Mouse (Mus musculus): ENCODE data around the gene Tbcel. TPM values are rescaled to one million over a fixed set of nuclear protein-coding genes. Genes with fewer than 3 reads are reported as not detected.

Gene Tbcel
- total and polyA plus RNA-seq, 2 experiments, result 22.2 to 34.3 TPM

GRCm38 (mm10) chr9:42405736-42406135, 101.9 kb downstream of the Tbcel start:
- Histone ChIP-seq H3K4me3 (ENCODE audit: insufficient read depth, low read depth, low read length) (no peak overlapping the region), H3K79me2 (ENCODE audit: control insufficient read depth, insufficient read depth, low read length) (no peaks in the 10 kb centered on the region), H3K27me3 (ENCODE audit: control insufficient read depth, insufficient read depth, low read length) (no peaks in the 10 kb centered on the region), H3K36me3 (ENCODE audit: control insufficient read depth, insufficient read depth, low read length) (no peaks in the 10 kb centered on the region), H3K4me1 (ENCODE audit: control insufficient read depth, insufficient read depth, low read length) (no peaks in the 10 kb centered on the region), H3K27ac (replicated peaks; ENCODE audit: insufficient read depth, low read depth, low read length) (no peak overlapping the region), H3K9ac (ENCODE audit: low read depth, low read length) (no peak overlapping the region)
- 87% methylated on average over 4 of the region's 4 CpGs for WGBS
- TF ChIP-seq POLR2A (IDR thresholded peaks at IDR 0.05; ENCODE audit: extremely low read depth, insufficient read depth, low read length), result no peak
- TF ChIP-seq CTCF (IDR thresholded peaks at IDR 0.05; ENCODE audit: low read depth, low read length), result no peak
- DNase-seq (ENCODE audit: extremely low read depth, low read depth, low spot score), result no peak

DNA sequence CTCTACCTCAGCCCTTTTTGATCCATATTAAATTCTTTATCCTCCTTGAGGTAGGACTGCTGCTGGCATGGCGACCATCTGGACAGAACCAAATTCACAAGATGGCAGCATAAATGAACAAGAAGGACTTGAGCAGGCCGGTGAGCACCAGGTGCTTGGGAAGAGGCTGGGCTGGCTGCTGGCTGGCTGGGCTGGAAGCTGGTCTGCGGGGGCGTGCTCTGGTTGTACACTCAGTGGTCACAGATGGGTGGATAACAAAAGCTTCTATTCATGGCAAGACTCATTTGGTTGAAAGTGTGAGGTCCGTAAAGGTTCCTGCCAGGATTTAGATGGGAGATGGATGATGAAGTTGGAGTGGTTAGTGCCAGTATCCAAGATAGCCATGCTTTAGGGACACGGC, 106.1 kb downstream of the Tbcel start:
- H3K4me1 ChIP-seq (ENCODE audit: control insufficient read depth, insufficient read depth, low read length), result no peaks in the 10 kb centered on the region
- WGBS, result 94% methylated on average over 6 of the region's 6 CpGs
- no peak for DNase-seq (ENCODE audit: extremely low read depth, low read depth, low spot score)

DNA sequence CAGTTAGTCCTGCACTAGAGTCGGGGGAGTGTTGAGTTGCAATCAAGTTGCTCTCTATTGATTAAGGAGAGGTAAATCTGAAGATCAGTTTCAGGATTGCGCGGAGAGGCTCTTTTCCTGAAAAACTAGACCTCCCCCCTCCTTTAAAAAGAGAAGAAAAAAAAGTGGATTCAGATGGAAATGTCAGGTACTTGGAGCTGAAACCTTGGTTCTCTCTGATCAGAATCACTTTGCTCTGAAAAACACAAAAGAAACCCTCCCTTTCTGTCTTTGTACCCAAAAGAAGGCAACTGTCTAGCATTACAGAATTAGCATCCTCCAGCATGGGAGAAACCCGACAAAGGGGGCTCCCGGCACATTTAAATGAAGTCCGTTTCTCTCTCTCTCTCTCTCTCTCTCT, 107.8 kb downstream of the Tbcel start, which contains the start of gene Tecta:
TSS of gene Tecta (minus strand) at position 101 of the 400 bp plus-strand sequence.
- no peaks in the 10 kb centered on the region for H3K4me1 ChIP-seq (ENCODE audit: control insufficient read depth, insufficient read depth, low read length)
- no peak within 1 kb of the TSS for H3K27ac ChIP-seq (replicated peaks; ENCODE audit: insufficient read depth, low read depth, low read length)
- no peak within 1 kb of the TSS for H3K4me3 ChIP-seq (ENCODE audit: insufficient read depth, low read depth, low read length)
- H3K36me3 ChIP-seq (ENCODE audit: control insufficient read depth, insufficient read depth, low read length), result no peaks in the 10 kb centered on the region
- no peak for DNase-seq (ENCODE audit: extremely low read depth, low read depth, low spot score)
- H3K79me2 ChIP-seq (ENCODE audit: control insufficient read depth, insufficient read depth, low read length), result no peaks in the 10 kb centered on the region
- 85% methylated on average over 6 of the region's 6 CpGs for WGBS
- no peaks in the 10 kb centered on the region for H3K27me3 ChIP-seq (ENCODE audit: control insufficient read depth, insufficient read depth, low read length)
- TF ChIP-seq POLR2A (IDR thresholded peaks at IDR 0.05; ENCODE audit: extremely low read depth, insufficient read depth, low read length) (no peak), CTCF (IDR thresholded peaks at IDR 0.05; ENCODE audit: low read depth, low read length) (no peak)
- H3K9ac ChIP-seq (ENCODE audit: low read depth, low read length), result no peak within 1 kb of the TSS

More for the DNA sequence above, 106.1 kb downstream of the Tbcel start:
- Histone ChIP-seq H3K27ac (replicated peaks; ENCODE audit: insufficient read depth, low read depth, low read length) (no peak overlapping the region), H3K9ac (ENCODE audit: low read depth, low read length) (no peak overlapping the region), H3K79me2 (ENCODE audit: control insufficient read depth, insufficient read depth, low read length) (no peaks in the 10 kb centered on the region), H3K4me3 (ENCODE audit: insufficient read depth, low read depth, low read length) (no peak overlapping the region), H3K36me3 (ENCODE audit: control insufficient read depth, insufficient read depth, low read length) (no peaks in the 10 kb centered on the region), H3K27me3 (ENCODE audit: control insufficient read depth, insufficient read depth, low read length) (no peaks in the 10 kb centered on the region)
- TF ChIP-seq CTCF (IDR thresholded peaks at IDR 0.05; ENCODE audit: low read depth, low read length), result no peak
- no peak for TF ChIP-seq POLR2A (IDR thresholded peaks at IDR 0.05; ENCODE audit: extremely low read depth, insufficient read depth, low read length)

GRCm38 (mm10) chr9:42396141-42396540, 111.5 kb downstream of the Tbcel start:
- Histone ChIP-seq H3K79me2 (ENCODE audit: control insufficient read depth, insufficient read depth, low read length) (no peaks in the 10 kb centered on the region), H3K4me1 (ENCODE audit: control insufficient read depth, insufficient read depth, low read length) (no peaks in the 10 kb centered on the region), H3K27me3 (ENCODE audit: control insufficient read depth, insufficient read depth, low read length) (no peaks in the 10 kb centered on the region), H3K4me3 (ENCODE audit: insufficient read depth, low read depth, low read length) (no peak overlapping the region), H3K9ac (ENCODE audit: low read depth, low read length) (no peak overlapping the region), H3K36me3 (ENCODE audit: control insufficient read depth, insufficient read depth, low read length) (no peaks in the 10 kb centered on the region), H3K27ac (replicated peaks; ENCODE audit: insufficient read depth, low read depth, low read length) (no peak overlapping the region)
- 70% methylated on average over 2 of the region's 2 CpGs for WGBS
- DNase-seq (ENCODE audit: extremely low read depth, low read depth, low spot score), result no peak
- no peak for TF ChIP-seq CTCF (IDR thresholded peaks at IDR 0.05; ENCODE audit: low read depth, low read length)
- TF ChIP-seq POLR2A (IDR thresholded peaks at IDR 0.05; ENCODE audit: extremely low read depth, insufficient read depth, low read length), result no peak

- H3K4me3 ChIP-seq (ENCODE audit: insufficient read depth, low read depth, low read length), result no peak overlapping the region
- TF ChIP-seq CTCF (IDR thresholded peaks at IDR 0.05; ENCODE audit: low read depth, low read length), result no peak
- TF ChIP-seq POLR2A (IDR thresholded peaks at IDR 0.05; ENCODE audit: extremely low read depth, insufficient read depth, low read length), result no peak
- H3K4me1 ChIP-seq (ENCODE audit: control insufficient read depth, insufficient read depth, low read length), result no peaks in the 10 kb centered on the region
- H3K27ac ChIP-seq (replicated peaks; ENCODE audit: insufficient read depth, low read depth, low read length), result no peak overlapping the region
- no peak for DNase-seq (ENCODE audit: extremely low read depth, low read depth, low spot score)
- no peaks in the 10 kb centered on the region for H3K27me3 ChIP-seq (ENCODE audit: control insufficient read depth, insufficient read depth, low read length)
- H3K36me3 ChIP-seq (ENCODE audit: control insufficient read depth, insufficient read depth, low read length), result no peaks in the 10 kb centered on the region
- H3K79me2 ChIP-seq (ENCODE audit: control insufficient read depth, insufficient read depth, low read length), result no peaks in the 10 kb centered on the region
- WGBS, result 94% methylated on average over 6 of the region's 6 CpGs
- H3K9ac ChIP-seq (ENCODE audit: low read depth, low read length), result no peak overlapping the region
Observed at GRCm38 (mm10) chr9:42394903-42395302, 112.7 kb downstream of the Tbcel start.

DNA sequence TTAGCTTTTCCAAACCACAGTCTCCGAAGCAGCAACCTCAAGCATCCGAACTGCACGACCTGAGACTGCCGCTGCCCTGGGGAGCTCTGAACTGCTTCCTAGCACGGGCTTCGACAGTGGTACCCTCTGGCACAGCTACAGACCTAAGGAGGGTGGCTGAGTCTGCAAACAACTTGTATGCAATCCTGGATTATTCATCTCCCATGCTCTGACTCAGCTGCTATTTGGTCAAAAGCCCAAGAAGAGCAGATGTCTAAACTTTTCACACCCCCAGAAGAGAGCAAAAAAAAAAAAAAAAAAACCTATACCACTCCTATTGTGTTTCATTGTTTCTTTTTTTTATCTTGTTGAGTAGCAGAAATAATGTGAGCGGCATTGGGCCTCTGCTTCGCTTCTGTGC, 113.3 kb downstream of the Tbcel start:
- no peak overlapping the region for H3K9ac ChIP-seq (ENCODE audit: low read depth, low read length)
- H3K4me1 ChIP-seq (ENCODE audit: control insufficient read depth, insufficient read depth, low read length), result no peaks in the 10 kb centered on the region
- no peaks in the 10 kb centered on the region for H3K27me3 ChIP-seq (ENCODE audit: control insufficient read depth, insufficient read depth, low read length)
- no peak for DNase-seq (ENCODE audit: extremely low read depth, low read depth, low spot score)
- no peaks in the 10 kb centered on the region for H3K36me3 ChIP-seq (ENCODE audit: control insufficient read depth, insufficient read depth, low read length)
- H3K79me2 ChIP-seq (ENCODE audit: control insufficient read depth, insufficient read depth, low read length), result no peaks in the 10 kb centered on the region
- TF ChIP-seq CTCF (IDR thresholded peaks at IDR 0.05; ENCODE audit: low read depth, low read length), result no peak
- no peak for TF ChIP-seq POLR2A (IDR thresholded peaks at IDR 0.05; ENCODE audit: extremely low read depth, insufficient read depth, low read length)
- H3K27ac ChIP-seq (replicated peaks; ENCODE audit: insufficient read depth, low read depth, low read length), result no peak overlapping the region
- no peak overlapping the region for H3K4me3 ChIP-seq (ENCODE audit: insufficient read depth, low read depth, low read length)
- 89% methylated on average over 8 of the region's 8 CpGs for WGBS

All from liver, adult 2 months (tissue).